Mouse (Mus musculus): Measurements from ENCODE around the gene Hps5.

DNA sequence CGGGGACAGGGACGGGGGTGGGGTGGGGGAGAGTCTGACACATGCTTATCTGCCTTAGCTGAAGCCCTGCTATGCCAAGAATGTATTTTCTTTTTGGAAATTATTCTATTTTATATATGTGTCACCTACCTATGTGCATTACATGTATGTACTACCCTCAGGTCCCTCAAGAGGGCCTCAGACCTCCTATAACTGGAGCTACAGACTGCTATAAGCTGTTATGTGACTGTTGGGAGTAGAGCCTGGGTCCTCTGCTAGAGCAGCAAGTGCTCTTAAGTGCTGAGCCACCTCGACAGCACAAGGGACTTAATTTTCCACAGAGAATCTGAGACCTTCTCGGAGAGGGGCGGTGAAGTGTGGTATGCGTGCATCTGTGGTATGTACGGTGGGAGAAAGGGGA is 27.4 kb downstream of the Hps5 start:
- no peak for TF ChIP-seq CTCF (IDR thresholded peaks at IDR 0.05; ENCODE audit: low read depth)
- no peak for TF ChIP-seq EP300 (optimal IDR thresholded peaks at IDR 0.05)

Measured in stomach, postnatal 0 days (tissue).